Mouse (Mus musculus) forebrain, embryonic 15.5 days (tissue): ENCODE results near the gene Ccdc162. TPM values are rescaled to one million over a fixed set of nuclear protein-coding genes. Genes with fewer than 3 reads are reported as not detected.

Experiments
- ATAC-seq: fragments of 200-750 bp; cut with Nextera tagmentation; replicated peaks from 2 replicates; pipeline ENCODE4 v1.8.0; 2017; ENCODE audit warnings: mild to moderate bottlenecking, moderate TSS enrichment, moderate library complexity
- H3K27ac ChIP-seq: fragments of 300-500 bp; sonication (generic); replicated peaks from 2 replicates; pipeline ENCODE4 v1.5.1; 2015; ENCODE audit warnings: mild to moderate bottlenecking, inconsistent platforms
- H3K27me3 ChIP-seq: fragments of 300-500 bp; sonication (generic); 2 replicates; pipeline ENCODE4 v1.6.1; 2015; ENCODE audit warnings: inconsistent platforms
- H3K36me3 ChIP-seq: fragments of 300-500 bp; sonication (generic); 2 replicates; pipeline ENCODE4 v1.6.1; 2015; ENCODE audit warnings: mild to moderate bottlenecking, inconsistent platforms
- H3K4me1 ChIP-seq: fragments of 300-500 bp; sonication (generic); 2 replicates; pipeline ENCODE4 v1.6.1; 2015; ENCODE audit warnings: inconsistent platforms
- H3K4me2 ChIP-seq: fragments of 300-500 bp; sonication (generic); replicated peaks from 2 replicates; pipeline ENCODE4 v1.6.1; 2015; ENCODE audit warnings: mild to moderate bottlenecking, inconsistent platforms
- H3K4me3 ChIP-seq: fragments of 300-500 bp; sonication (generic); 2 replicates; pipeline ENCODE4 v1.5.1; 2015; ENCODE audit warnings: mild to moderate bottlenecking, inconsistent platforms
- H3K9ac ChIP-seq: fragments of 300-500 bp; sonication (generic); replicated peaks from 2 replicates; pipeline ENCODE4 v1.6.1; 2015; ENCODE audit warnings: mild to moderate bottlenecking, inconsistent platforms
- H3K9me3 ChIP-seq: fragments of 300-500 bp; sonication (generic); 2 replicates; pipeline ENCODE4 v1.6.1; 2016; ENCODE audit warnings: inconsistent platforms
- WGBS: fragments of 180-500 bp; shearing (Covaris S2); methylation state at CpG from one replicate; pipeline ENCODE4 v1.1.7; 2015; ENCODE audit warnings: mixed read lengths; 5-methylcytosine and 5-hydroxymethylcytosine counted together
- polyA plus RNA-seq: library from polyadenylated mRNA; unstranded; fragments of >200 nt; fragmentation: Nextera tagmentation; extraction: Ambion mirVana; gene quantifications from 2 replicates; pipeline ENCODE4 v1.2.1, GENCODE M21; 2015

Ccdc162 gene
- polyA plus RNA-seq, 1 experiment from 2014 or later = 0.46 TPM

- no peaks in the 10 kb centered on the region for H3K27me3 ChIP-seq
- no peak overlapping the region for H3K9ac ChIP-seq
- H3K4me1 ChIP-seq = no peaks in the 10 kb centered on the region
- WGBS = 93% methylated on average over 18 of the region's 18 CpGs
- H3K4me2 ChIP-seq = no peak overlapping the region
- H3K36me3 ChIP-seq = no peaks in the 10 kb centered on the region
- no peak for ATAC-seq
- H3K27ac ChIP-seq = no peak overlapping the region
- no peak overlapping the region for H3K4me3 ChIP-seq
- no peaks in the 10 kb centered on the region for H3K9me3 ChIP-seq
Observed at GRCm38 (mm10) chr10:41586947-41587852, 129.2 kb downstream of the Ccdc162 start.

- H3K4me1 ChIP-seq = no peaks in the 10 kb centered on the region
- ATAC-seq = no peak
- no peaks in the 10 kb centered on the region for H3K36me3 ChIP-seq
Observed at GRCm38 (mm10) chr10:41583383-41583782, 133.1 kb downstream of the Ccdc162 start.

GRCm38 (mm10) chr10:41582901-41583361, 133.5 kb downstream of the Ccdc162 start:
- H3K27ac ChIP-seq = no peak overlapping the region
- H3K27me3 ChIP-seq = no peaks in the 10 kb centered on the region
- H3K9ac ChIP-seq = no peak overlapping the region
- WGBS = under 1% methylated on average over 4 of the region's 5 CpGs
- H3K4me3 ChIP-seq = no peak overlapping the region
- no peaks in the 10 kb centered on the region for H3K36me3 ChIP-seq
- no peaks in the 10 kb centered on the region for H3K4me1 ChIP-seq
- ATAC-seq = no peak
- H3K4me2 ChIP-seq = no peak overlapping the region
- H3K9me3 ChIP-seq = no peaks in the 10 kb centered on the region

More at GRCm38 (mm10) chr10:41583383-41583782, 133.1 kb downstream of the Ccdc162 start:
- Histone ChIP-seq H3K4me2 (no peak overlapping the region), H3K4me3 (no peak overlapping the region), H3K27ac (no peak overlapping the region), H3K27me3 (no peaks in the 10 kb centered on the region), H3K9ac (no peak overlapping the region), H3K9me3 (no peaks in the 10 kb centered on the region)
- 62% methylated on average over 6 of the region's 6 CpGs for whole genome bisulfite sequencing

- WGBS = 84% methylated on average over 4 of the region's 4 CpGs
- ATAC-seq = no peak
- no peak overlapping the region for H3K4me3 ChIP-seq
- H3K4me2 ChIP-seq = no peak overlapping the region
- no peaks in the 10 kb centered on the region for H3K27me3 ChIP-seq
- H3K9ac ChIP-seq = no peak overlapping the region
- H3K36me3 ChIP-seq = no peaks in the 10 kb centered on the region
- no peaks in the 10 kb centered on the region for H3K4me1 ChIP-seq
- H3K27ac ChIP-seq = no peak overlapping the region
- H3K9me3 ChIP-seq = no peaks in the 10 kb centered on the region
Observed at GRCm38 (mm10) chr10:41580441-41580840, 136.0 kb downstream of the Ccdc162 start.

- no peaks in the 10 kb centered on the region for H3K4me1 ChIP-seq
- H3K27ac ChIP-seq = no peak overlapping the region
- no peaks in the 10 kb centered on the region for H3K36me3 ChIP-seq
- no peak overlapping the region for H3K9ac ChIP-seq
- no peak overlapping the region for H3K4me3 ChIP-seq
- no peak for ATAC-seq
- H3K4me2 ChIP-seq = no peak overlapping the region
- 84% methylated on average over 1 of the region's 1 CpGs for WGBS
- H3K9me3 ChIP-seq = no peaks in the 10 kb centered on the region
- no peaks in the 10 kb centered on the region for H3K27me3 ChIP-seq
Observed at GRCm38 (mm10) chr10:41578541-41578940, 137.9 kb downstream of the Ccdc162 start.

GRCm38 (mm10) chr10:41576328-41576833, 140.1 kb downstream of the Ccdc162 start:
- Histone ChIP-seq H3K27me3 (no peaks in the 10 kb centered on the region), H3K36me3 (no peaks in the 10 kb centered on the region), H3K9ac (no peak overlapping the region), H3K27ac (no peak overlapping the region), H3K9me3 (no peaks in the 10 kb centered on the region), H3K4me2 (no peak overlapping the region), H3K4me3 (no peak overlapping the region), H3K4me1 (no peaks in the 10 kb centered on the region)
- 88% methylated on average over 7 of the region's 7 CpGs for WGBS
- ATAC-seq = no peak

- WGBS = 69% methylated on average over 8 of the region's 8 CpGs
- Histone ChIP-seq H3K27ac (no peak overlapping the region), H3K4me3 (no peak overlapping the region), H3K4me2 (no peak overlapping the region), H3K4me1 (no peaks in the 10 kb centered on the region), H3K36me3 (no peaks in the 10 kb centered on the region), H3K9ac (no peak overlapping the region), H3K27me3 (no peaks in the 10 kb centered on the region), H3K9me3 (no peaks in the 10 kb centered on the region)
- ATAC-seq = no peak
Observed at GRCm38 (mm10) chr10:41575451-41576327, 140.7 kb downstream of the Ccdc162 start.

GRCm38 (mm10) chr10:41573190-41573589, 143.2 kb downstream of the Ccdc162 start:
- Histone ChIP-seq H3K27ac (no peak overlapping the region), H3K27me3 (no peaks in the 10 kb centered on the region), H3K4me1 (no peaks in the 10 kb centered on the region), H3K4me2 (no peak overlapping the region), H3K36me3 (no peaks in the 10 kb centered on the region), H3K4me3 (no peak overlapping the region), H3K9me3 (no peaks in the 10 kb centered on the region), H3K9ac (no peak overlapping the region)
- no peak for ATAC-seq
- WGBS = 30% methylated on average over 6 of the region's 6 CpGs

GRCm38 (mm10) chr10:41572274-41572673, 144.2 kb downstream of the Ccdc162 start:
- Histone ChIP-seq H3K27me3 (no peaks in the 10 kb centered on the region), H3K4me2 (no peak overlapping the region), H3K27ac (no peak overlapping the region), H3K9me3 (no peaks in the 10 kb centered on the region), H3K9ac (no peak overlapping the region), H3K36me3 (no peaks in the 10 kb centered on the region), H3K4me1 (no peaks in the 10 kb centered on the region), H3K4me3 (no peak overlapping the region)
- 89% methylated on average over 4 of the region's 4 CpGs for WGBS
- no peak for ATAC-seq

GRCm38 (mm10) chr10:41571065-41571464, 145.4 kb downstream of the Ccdc162 start:
- H3K4me2 ChIP-seq = no peak overlapping the region
- no peak overlapping the region for H3K4me3 ChIP-seq
- H3K9ac ChIP-seq = no peak overlapping the region
- no peaks in the 10 kb centered on the region for H3K9me3 ChIP-seq
- no peaks in the 10 kb centered on the region for H3K27me3 ChIP-seq
- H3K36me3 ChIP-seq = no peaks in the 10 kb centered on the region
- no peak overlapping the region for H3K27ac ChIP-seq
- WGBS = 88% methylated on average over 4 of the region's 4 CpGs
- no peak for ATAC-seq
- no peaks in the 10 kb centered on the region for H3K4me1 ChIP-seq

- no peaks in the 10 kb centered on the region for H3K4me1 ChIP-seq
- no peak overlapping the region for H3K27ac ChIP-seq
- no peak overlapping the region for H3K4me2 ChIP-seq
- H3K9me3 ChIP-seq = no peaks in the 10 kb centered on the region
- no peaks in the 10 kb centered on the region for H3K36me3 ChIP-seq
- no peak overlapping the region for H3K4me3 ChIP-seq
- 71% methylated on average over 3 of the region's 3 CpGs for WGBS
- no peak for ATAC-seq
- no peak overlapping the region for H3K9ac ChIP-seq
- H3K27me3 ChIP-seq = no peaks in the 10 kb centered on the region
Observed at GRCm38 (mm10) chr10:41568306-41568705, 148.1 kb downstream of the Ccdc162 start.

- no peak for ATAC-seq
Observed at GRCm38 (mm10) chr10:41565141-41565540, 151.3 kb downstream of the Ccdc162 start.

More at GRCm38 (mm10) chr10:41565141-41565540, 151.3 kb downstream of the Ccdc162 start:
- 43% methylated on average over 5 of the region's 5 CpGs for WGBS
- Histone ChIP-seq H3K4me2 (no peak overlapping the region), H3K4me3 (no peak overlapping the region), H3K27me3 (no peaks in the 10 kb centered on the region), H3K36me3 (no peaks in the 10 kb centered on the region), H3K9me3 (0 out of 2 replicates have a peak, but pooled peaks cover 4% of the 10 kb centered on the region), H3K4me1 (no peaks in the 10 kb centered on the region), H3K9ac (no peak overlapping the region), H3K27ac (no peak overlapping the region)
